Mouse (Mus musculus) urinary bladder, postnatal 10 days (tissue): ENCODE data around the gene Olfr657.

Experiments
- DNase-seq: peaks from one replicate; pipeline ENCODE4 v3.0.0; 2022; ENCODE audit warnings: low spot score

The Olfr657 gene

DNA sequence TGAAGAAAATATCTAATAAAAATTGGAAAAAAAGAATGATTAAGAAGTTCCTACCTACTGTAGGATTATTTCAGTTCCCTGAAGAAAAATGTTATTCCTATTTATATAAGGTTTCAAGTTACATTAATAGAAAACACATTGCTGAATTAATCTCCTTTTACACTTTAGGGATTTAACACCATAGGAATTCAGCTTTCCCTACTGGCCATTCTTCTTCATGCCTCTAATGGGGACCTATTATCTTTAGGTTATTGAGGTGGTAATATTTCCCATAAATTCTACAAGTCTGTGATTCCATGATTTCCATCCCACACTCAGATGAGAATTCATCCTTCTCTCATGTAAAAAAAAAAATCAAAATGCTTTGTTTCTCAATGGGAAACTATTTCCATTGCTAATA, at the start of gene Olfr657:
Gene Olfr657, plus strand, starts transcription at position 301 of the 400 bp plus-strand sequence.
- DNase-seq: no peak

DNA sequence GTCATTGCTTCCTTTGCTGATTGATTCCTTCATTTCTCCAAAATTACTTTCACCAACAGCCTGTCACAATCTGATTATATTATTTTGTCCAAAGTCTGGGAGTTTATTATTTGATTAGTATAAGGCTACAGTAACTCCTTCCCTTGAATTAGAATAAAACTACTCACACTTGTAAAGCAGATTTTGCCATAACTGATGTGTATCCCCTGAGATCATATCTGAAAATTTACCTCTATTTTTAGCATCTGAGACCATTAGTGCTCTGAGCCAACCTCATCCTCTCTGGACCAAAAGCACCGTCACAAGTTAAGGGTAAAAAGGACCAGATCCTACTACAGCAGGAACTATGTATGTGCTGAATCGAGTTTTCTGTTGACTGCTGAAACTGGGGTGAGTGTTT, 47.6 kb upstream of the Olfr657 start, which contains the start of gene Olfr653:
Gene Olfr653, plus strand, starts transcription at position 301 of the 400 bp plus-strand sequence.
- DNase-seq: no peak

DNA sequence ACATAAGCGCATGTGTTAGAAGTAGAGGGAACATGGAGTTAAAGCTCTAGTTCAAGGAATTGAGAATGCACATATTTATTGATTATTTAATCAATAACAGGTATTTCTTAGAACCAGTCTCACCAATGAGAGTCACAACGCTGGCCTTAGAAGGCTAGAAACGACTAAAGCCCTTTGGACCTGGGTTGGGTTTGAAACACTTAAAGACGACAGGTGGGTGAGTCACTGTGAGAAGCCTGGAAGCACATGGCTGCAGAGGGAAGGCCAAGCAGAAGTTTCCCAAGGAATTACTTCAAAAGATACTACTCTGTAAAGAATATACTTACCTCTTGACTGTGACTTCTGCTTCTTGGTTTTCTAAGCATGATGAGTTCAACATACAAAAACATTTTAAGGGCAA, 43.7 kb upstream of the Olfr657 start:
- DNase-seq: no peak

DNA sequence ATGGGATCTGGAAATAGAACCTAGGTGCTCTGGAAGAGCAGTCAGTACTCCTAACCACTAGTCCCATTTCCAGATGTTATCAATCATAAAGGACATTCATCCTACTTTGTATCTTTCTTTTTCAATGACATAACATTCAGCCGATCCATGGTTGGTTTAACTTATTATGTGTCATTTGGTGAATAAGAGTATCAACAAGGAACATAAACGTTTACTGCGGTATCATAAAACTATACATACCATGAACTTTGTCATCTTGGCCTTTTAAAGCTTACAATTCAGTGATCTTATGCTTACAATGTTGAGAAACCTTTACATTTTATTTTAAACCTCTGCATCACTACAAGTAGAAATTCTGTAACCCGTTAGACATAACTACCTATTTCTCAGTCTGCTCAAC, 43.2 kb upstream of the Olfr657 start:
- DNase-seq: no peak

DNA sequence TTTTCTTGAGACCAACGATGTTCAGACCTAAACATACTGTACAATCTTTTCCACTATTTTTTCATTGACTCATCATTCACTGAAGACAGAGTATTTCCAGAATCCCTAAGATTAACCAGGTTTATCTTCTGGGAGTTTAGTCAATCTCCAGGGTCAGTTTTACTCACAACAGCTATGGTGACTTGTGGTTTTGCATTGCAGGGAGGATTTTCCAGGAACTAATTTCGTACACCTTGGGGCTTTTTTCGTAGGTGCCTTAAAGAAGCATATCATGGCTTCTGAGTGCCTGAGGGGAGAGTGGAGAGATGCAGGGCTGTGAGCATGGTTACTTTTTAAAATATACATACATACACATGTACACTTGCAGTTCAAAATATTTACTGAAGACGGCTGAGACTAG, 37.9 kb upstream of the Olfr657 start, which contains the start of gene Olfr654:
Gene Olfr654, plus strand, starts transcription at position 301 of the 400 bp plus-strand sequence.
- DNase-seq: no peak

DNA sequence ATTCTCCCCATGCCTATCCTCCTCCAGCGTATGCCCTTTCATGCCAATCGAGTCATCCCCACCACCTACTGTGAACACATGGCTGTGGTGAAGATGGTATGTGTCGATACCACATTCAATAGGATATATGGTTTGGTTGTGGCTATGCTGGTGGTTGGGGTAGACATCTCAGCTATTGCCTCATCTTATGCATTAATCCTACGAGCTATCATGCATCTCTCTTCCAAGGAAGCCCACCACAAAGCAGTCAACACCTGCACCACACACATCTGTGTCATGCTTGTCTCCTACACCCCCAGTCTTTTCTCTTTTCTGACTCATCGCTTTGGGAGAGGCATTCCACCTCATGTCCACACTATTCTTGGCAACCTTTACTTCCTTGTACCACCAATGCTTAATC, 36.3 kb upstream of the Olfr657 start:
- DNase-seq: no peak

DNA sequence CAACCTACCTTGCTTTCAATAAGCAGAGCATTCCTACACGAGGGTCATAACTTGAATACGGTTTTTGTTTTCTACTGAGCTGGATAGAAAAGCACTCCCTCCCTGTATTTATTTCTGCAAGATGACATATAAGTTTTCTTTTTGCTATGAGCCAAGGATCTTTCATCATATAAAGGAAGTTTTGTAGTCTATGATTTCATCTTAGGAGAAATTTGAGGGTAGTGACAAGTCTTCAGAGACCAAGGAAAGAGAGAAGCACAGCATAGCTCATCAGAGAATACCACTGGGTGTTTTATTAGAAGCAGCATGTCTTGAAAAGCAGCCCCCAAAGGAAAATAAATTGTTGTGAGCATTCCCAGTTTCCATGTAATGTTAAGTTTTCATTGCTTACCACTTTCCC, 22.9 kb upstream of the Olfr657 start, which contains the start of gene Olfr655:
Gene Olfr655, minus strand, starts transcription at position 101 of the 400 bp plus-strand sequence.
- no peak for DNase-seq

DNA sequence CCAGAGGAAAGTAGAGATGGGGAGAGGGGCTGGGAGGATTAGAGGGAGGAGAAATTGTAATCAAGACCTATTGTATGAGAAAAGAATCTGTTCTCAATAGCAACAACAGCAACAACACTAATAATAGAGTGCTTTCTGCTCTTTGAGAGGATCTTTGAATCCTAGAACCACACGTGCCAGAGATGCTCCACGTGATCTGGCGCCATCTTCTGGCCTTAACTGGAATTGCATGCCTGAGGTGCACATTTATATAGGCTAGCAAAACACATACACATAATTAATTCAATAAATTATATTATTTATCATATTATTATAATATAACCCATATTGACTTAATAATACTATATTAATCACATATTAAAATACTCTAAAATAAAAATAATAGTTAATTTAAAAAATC, 21.4 kb upstream of the Olfr657 start:
- no peak for DNase-seq

DNA sequence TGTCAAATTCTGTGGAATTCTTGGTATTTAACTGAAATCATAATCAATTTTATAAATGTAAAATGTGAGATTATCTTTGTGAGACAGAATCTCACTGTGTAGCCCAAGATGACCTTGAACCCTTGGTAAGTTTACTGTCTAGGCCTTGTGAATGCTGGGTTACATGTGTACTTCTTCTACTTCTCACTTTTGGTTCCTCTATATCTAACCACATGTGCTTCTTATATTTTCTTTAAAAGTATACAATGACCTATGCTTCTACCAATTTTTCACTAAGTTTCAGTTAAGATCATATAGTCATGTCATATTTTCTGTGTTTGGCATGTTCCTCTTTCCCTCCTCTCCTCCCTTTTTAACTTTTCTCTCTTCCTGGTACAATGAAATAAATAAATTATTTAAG, 19.9 kb upstream of the Olfr657 start:
- DNase-seq: no peak

DNA sequence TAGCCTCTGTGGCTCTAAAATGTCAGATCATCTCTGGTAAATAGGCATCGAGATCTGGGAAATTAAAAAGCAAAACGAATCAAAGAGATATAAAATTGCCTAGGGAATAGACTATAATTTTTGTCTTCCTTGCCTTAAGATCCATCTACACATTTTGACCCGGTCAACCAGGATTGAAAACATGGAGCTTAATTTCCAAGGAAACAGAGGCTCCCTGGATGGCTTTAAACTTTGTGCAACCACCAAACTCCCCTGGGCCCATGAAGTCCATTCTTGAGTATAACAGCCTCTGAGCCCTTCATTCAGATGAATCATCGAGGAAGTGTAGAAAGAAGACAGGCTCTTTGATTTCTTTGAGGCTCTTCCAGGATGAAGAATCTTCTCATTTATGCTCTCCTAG, 10.9 kb upstream of the Olfr657 start, which contains the start of gene Olfr656:
Gene Olfr656, plus strand, starts transcription at position 301 of the 400 bp plus-strand sequence.
- no peak for DNase-seq

DNA sequence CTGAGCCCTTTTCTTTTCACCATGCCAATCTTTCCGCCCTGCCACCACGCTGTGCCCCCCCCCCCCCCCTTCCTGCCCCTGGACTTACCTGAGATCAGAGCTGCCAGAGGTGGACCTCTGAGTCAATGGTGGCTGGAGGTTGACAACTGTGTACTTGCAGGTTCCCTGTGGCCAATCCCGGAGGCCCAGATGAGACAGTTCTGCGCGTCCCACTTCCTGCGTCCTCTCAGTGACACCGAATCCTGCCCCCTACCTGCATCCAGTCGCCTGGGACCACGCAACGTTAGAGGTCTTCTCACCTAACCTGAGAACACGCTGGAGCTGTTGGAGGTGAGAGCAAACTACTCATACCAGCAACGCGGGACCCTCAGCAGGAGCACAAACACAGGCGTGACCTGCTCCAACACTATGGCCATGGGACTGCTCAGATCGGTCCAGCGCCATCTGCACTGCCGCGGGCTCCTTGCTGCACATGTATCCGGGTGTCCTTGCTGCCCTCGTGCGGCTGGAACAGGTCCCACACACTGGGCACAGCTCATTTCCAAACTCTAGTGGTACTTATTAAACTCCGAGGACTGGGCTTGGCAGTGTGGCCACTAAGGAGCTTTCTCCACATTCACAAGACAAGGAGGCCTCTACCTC, 22.4 kb downstream of the Olfr657 start, which contains the start of gene Olfr658:
Gene Olfr658, minus strand, starts transcription at position 465 of the 642 bp plus-strand sequence.
- no peak for DNase-seq

DNA sequence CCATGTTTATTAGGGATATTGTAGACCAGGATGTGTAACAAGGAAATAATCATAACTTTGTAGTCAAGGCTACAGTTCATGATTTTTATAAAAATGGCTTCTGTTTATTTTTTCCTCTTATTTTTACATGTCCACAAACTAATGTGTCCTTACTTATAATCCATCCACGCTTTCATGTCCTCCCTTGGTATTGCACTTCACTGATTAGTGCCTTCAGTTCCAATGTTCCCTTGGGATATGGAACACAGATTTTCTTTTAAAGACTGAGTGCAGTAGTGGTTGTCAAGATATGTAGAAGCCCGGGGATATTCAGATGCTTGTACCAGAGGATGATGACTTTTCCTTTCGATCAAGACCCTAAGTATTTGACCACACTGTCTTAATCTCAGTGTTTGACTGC, 41.9 kb downstream of the Olfr657 start, which contains the start of gene Olfr659:
Gene Olfr659, plus strand, starts transcription at position 301 of the 400 bp plus-strand sequence.
- no peak for DNase-seq

DNA sequence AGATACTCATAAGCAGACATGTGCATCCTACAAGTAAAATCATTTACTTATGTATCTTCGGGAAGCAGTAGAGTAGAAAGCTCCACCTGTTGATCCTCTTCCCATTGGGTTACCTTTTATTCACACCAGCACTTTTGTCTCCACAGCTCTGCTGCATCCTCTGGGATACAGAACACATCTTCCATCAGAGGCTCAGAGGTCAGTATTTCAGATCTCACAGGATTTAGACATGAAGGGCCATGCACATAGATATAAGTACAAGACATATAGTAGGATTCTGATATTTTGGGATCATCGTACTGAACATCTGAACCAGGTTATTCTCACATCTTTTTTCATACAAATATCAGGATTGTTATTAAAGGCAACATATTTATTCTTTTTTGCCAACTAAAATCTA, 61.6 kb downstream of the Olfr657 start, which contains the start of gene Olfr661:
Gene Olfr661, plus strand, starts transcription at position 301 of the 400 bp plus-strand sequence.
- DNase-seq: no peak
